Mouse (Mus musculus) embryonic stem cell, embryonic (primary cell): ENCODE data around the gene Pitx3.

ENCODE experiments used
- CTCF ChIA-PET, 4 experiments: fragments of 300-600 bp in 2 of 4; fragments of 350-600 bp in 2 of 4; sonication (Branson Sonifier 250); formaldehyde crosslinking; loops; one replicate each; lab custom pipeline; 2022; ENCODE audit warnings: inconsistent platforms in 2 of 4; lab: Charles Lee
- POLR2A ChIA-PET, 4 experiments: fragments of 300-600 bp in 2 of 4; fragments of 350-600 bp in 2 of 4; sonication (Branson Sonifier 250); formaldehyde crosslinking; loops; one replicate each; lab custom pipeline; 2022; ENCODE audit warnings: antibody characterized with exemption in 4 of 4, inconsistent platforms in 1 of 4; lab: Charles Lee

Pitx3 gene

GRCm38 (mm10) chr19:46147511-46148371, at the start of gene Pitx3:
Pitx3 (minus strand) TSS chr19:46148326.
- CTCF ChIA-PET = interaction anchor here in 3 of 4 experiments (0.7 to 4.6 kb wide), 14 partner anchors 9 to 182 kb away, joined by 3 to 37 read pairs (median 4); partner anchors contain the start of gene Nfkb2 (in 1 of the 3)
- POLR2A ChIA-PET = interaction anchor here (0.5 to 3.0 kb wide), 16 partner anchors 12 to 161 kb away, joined by 3 to 16 read pairs (median 3); partner anchors contain the start of genes Elovl3 (in 2 of the 4) and Nfkb2 (in 1 of the 4)

GRCm38 (mm10) chr19:46187203-46187602, 39.1 kb upstream of the Pitx3 start:
- ChIA-PET POLR2A (no interaction called here), CTCF (no interaction called here)

- CTCF ChIA-PET = no interaction called here
- POLR2A ChIA-PET = no interaction called here
These were observed 38.5 kb upstream of the Pitx3 start for GRCm38 (mm10) chr19:46186611-46187010.

GRCm38 (mm10) chr19:46182241-46182640, 34.1 kb upstream of the Pitx3 start:
- ChIA-PET POLR2A (interaction anchor here in 2 of 4 experiments (0.9 to 1.6 kb wide), 3 partner anchors 10 to 17 kb away, joined by 3 to 8 read pairs (median 4); no protein-coding TSS in a partner anchor), CTCF (no interaction called here)

GRCm38 (mm10) chr19:46180274-46180673, 32.1 kb upstream of the Pitx3 start:
- CTCF ChIA-PET = interaction anchor here in 1 of 4 experiments (1.2 kb wide), 1 partner anchor 74 kb away, joined by 3 read pairs; no protein-coding TSS in a partner anchor
- POLR2A ChIA-PET = interaction anchor here in 1 of 4 experiments (1.6 to 1.9 kb wide), 2 partner anchors 13 to 27 kb away, joined by 3 to 7 read pairs; partner anchors contain the start of gene Gbf1

- ChIA-PET POLR2A (no interaction called here), CTCF (no interaction called here)
These were observed 28.9 kb upstream of the Pitx3 start for GRCm38 (mm10) chr19:46177046-46177445.

- ChIA-PET CTCF (no interaction called here), POLR2A (interaction anchor here in 2 of 4 experiments (0.5 to 1.0 kb wide), 2 partner anchors 8 to 50 kb away, joined by 3 to 4 read pairs; no protein-coding TSS in a partner anchor)
These were observed 27.0 kb upstream of the Pitx3 start for GRCm38 (mm10) chr19:46175173-46175572.

- ChIA-PET POLR2A (interaction anchor here (0.6 to 1.6 kb wide), 9 partner anchors 10 to 1610 kb away, joined by 3 to 8 read pairs (median 3); partner anchors contain the start of gene Gbf1 (in 1 of the 4)), CTCF (interaction anchor here in 2 of 4 experiments (0.6 to 0.7 kb wide), 3 partner anchors 105 to 1169 kb away, joined by 3 to 4 read pairs (median 3); no protein-coding TSS in a partner anchor)
These were observed 24.4 kb upstream of the Pitx3 start for GRCm38 (mm10) chr19:46172541-46172940.

- CTCF ChIA-PET = interaction anchor here in 3 of 4 experiments (0.5 to 1.7 kb wide), 5 partner anchors 34 to 829 kb away, joined by 3 to 8 read pairs (median 5); no protein-coding TSS in a partner anchor
- POLR2A ChIA-PET = interaction anchor here in 3 of 4 experiments (0.6 to 2.0 kb wide), 7 partner anchors 12 to 353 kb away, joined by 3 to 7 read pairs (median 4); partner anchors contain the start of genes Gbf1 (in 3 of the 3) and Pitx3 (in 1 of the 3)
These were observed 21.8 kb upstream of the Pitx3 start for GRCm38 (mm10) chr19:46169913-46170312.

- POLR2A ChIA-PET = interaction anchor here in 2 of 4 experiments (0.6 to 2.0 kb wide), 5 partner anchors 13 to 353 kb away, joined by 3 to 7 read pairs (median 5); partner anchors contain the start of genes Gbf1 (in 2 of the 2) and Pitx3 (in 1 of the 2)
- CTCF ChIA-PET = interaction anchor here in 3 of 4 experiments (0.5 to 1.7 kb wide), 6 partner anchors 34 to 828 kb away, joined by 3 to 8 read pairs (median 4); no protein-coding TSS in a partner anchor
These were observed 21.3 kb upstream of the Pitx3 start for GRCm38 (mm10) chr19:46169396-46169795.

GRCm38 (mm10) chr19:46167169-46167568, 19.0 kb upstream of the Pitx3 start:
- POLR2A ChIA-PET = interaction anchor here in 2 of 4 experiments (0.6 to 1.9 kb wide), 4 partner anchors 12 to 15 kb away, joined by 3 to 9 read pairs (median 6); partner anchors contain the start of gene Gbf1 (in 1 of the 2)

GRCm38 (mm10) chr19:46165950-46166349, 17.8 kb upstream of the Pitx3 start:
- POLR2A ChIA-PET = no interaction called here

More at GRCm38 (mm10) chr19:46167169-46167568, 19.0 kb upstream of the Pitx3 start:
- CTCF ChIA-PET = interaction anchor here in 1 of 4 experiments (0.6 kb wide), 1 partner anchor 351 kb away, joined by 4 read pairs; the partner anchor contains the start of gene Kcnip2

GRCm38 (mm10) chr19:46152127-46152803, 4.1 kb upstream of the Pitx3 start, which contains the start of gene Gbf1:
Gbf1 (plus strand) TSS chr19:46152509.
- ChIA-PET POLR2A (interaction anchor here (0.5 to 2.4 kb wide), 49 partner anchors 9 to 864 kb away, joined by 3 to 16 read pairs (median 4); partner anchors contain the start of genes Fbxl15 (in 3 of the 4), Borcs7 (in 1 of the 4), Cuedc2 (in 1 of the 4) and Elovl3 (in 1 of the 4)), CTCF (interaction anchor here (0.5 to 2.3 kb wide), 16 partner anchors 10 to 1102 kb away, joined by 3 to 20 read pairs (median 4); partner anchors contain the start of genes Nfkb2 (in 2 of the 4), Elovl3 (in 1 of the 4) and Sufu (in 1 of the 4))

More at GRCm38 (mm10) chr19:46165950-46166349, 17.8 kb upstream of the Pitx3 start:
- CTCF ChIA-PET = no interaction called here

- ChIA-PET POLR2A (interaction anchor here in 3 of 4 experiments (0.7 to 1.5 kb wide), 6 partner anchors 21 to 368 kb away, joined by 3 to 5 read pairs (median 3); partner anchors contain the start of gene Nfkb2 (in 1 of the 3)), CTCF (interaction anchor here in 3 of 4 experiments (0.7 to 4.6 kb wide), 7 partner anchors 13 to 181 kb away, joined by 3 to 37 read pairs (median 4); no protein-coding TSS in a partner anchor)
These were observed 965 bp upstream of the Pitx3 start for GRCm38 (mm10) chr19:46149091-46149490.

- ChIA-PET POLR2A (interaction anchor here in 3 of 4 experiments (0.7 to 3.0 kb wide), 11 partner anchors 13 to 369 kb away, joined by 3 to 16 read pairs (median 3); partner anchors contain the start of genes Elovl3 (in 1 of the 3) and Nfkb2 (in 1 of the 3)), CTCF (interaction anchor here in 3 of 4 experiments (0.6 to 4.6 kb wide), 13 partner anchors 10 to 375 kb away, joined by 3 to 37 read pairs (median 3); partner anchors contain the start of gene Nfkb2 (in 1 of the 3))
These were observed 240 bp upstream of the Pitx3 start for GRCm38 (mm10) chr19:46148372-46148760.

- POLR2A ChIA-PET = interaction anchor here in 3 of 4 experiments (0.7 to 1.7 kb wide), 4 partner anchors 11 to 1262 kb away, joined by 3 to 9 read pairs (median 6); partner anchors contain the start of gene Gbf1 (in 1 of the 3)
- CTCF ChIA-PET = interaction anchor here (0.6 to 1.3 kb wide), 7 partner anchors 19 to 1785 kb away, joined by 3 to 8 read pairs (median 3); no protein-coding TSS in a partner anchor
These were observed 7.0 kb downstream of the Pitx3 start for GRCm38 (mm10) chr19:46141091-46141490.
